Mouse (Mus musculus): ENCODE measurements around the gene Ski.

DNA sequence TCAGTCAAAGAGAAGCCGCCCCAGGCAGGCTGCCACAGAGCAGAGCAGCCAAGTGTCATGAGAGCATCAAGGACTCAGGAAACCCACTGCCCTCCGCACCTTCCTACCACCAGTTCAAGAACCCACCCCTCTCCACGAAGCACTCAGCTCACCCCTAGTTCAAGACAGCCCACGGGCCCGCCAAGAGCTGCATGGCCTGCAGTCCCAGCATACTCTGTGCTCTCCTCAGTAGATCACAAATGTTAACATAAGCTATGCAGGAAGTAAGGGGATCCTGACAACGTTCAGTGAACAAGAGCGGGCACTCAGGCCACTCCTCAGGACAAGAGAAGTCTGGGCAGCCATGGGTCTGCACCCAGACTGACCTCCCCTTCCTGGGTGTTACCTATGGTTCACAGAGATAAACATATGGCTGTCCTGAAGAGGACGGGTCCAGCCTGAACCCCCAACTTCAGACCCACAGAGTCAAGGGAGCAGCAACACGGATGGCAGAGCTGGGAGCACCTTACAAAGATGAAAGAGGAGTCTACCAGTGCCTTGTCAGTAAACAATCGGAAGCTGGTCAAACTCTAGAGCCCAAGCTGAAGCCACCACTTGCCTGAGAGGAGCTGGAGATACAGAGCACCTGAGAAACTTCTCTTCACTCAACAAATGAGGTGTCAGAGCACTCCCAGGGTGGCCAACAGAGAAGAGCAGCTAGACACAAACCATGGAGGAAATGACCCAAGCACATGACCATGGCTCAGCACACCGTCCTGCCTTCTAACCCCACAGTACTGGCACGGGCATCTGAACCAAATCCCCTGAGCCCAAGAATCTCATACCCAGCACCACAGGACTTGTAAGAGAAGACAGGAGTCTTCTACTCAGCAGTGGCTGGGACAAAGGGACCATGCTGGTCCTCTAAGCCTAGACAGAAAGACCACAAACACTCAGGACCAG, 2.9 kb downstream of the Ski start:
- TF ChIP-seq CTCF (IDR thresholded peaks at IDR 0.05; ENCODE audit: insufficient read depth, low read length) (no peak), POLR2A (IDR thresholded peaks at IDR 0.05; ENCODE audit: borderline replicate concordance, extremely low read depth, low read depth, low read length) (no peak)

Data from lung, adult 2 months (tissue).